Mouse (Mus musculus) spleen, adult 2 months (tissue): ENCODE results near the gene Gli2.

Source experiments
- CTCF ChIP-seq: fragments of 200-500 bp; IDR thresholded peaks from 2 replicates; pipeline ENCODE4 v1.5.1; 2011; ENCODE audit warnings: mild to moderate bottlenecking, inconsistent platforms; ENCODE audit not compliant: insufficient read depth, insufficient read length, insufficient replicate concordance; ENCODE audit errors: extremely low read depth
- POLR2A ChIP-seq: fragments of 200-500 bp; IDR thresholded peaks from 2 replicates; pipeline ENCODE4 v1.6.1; 2011; ENCODE audit warnings: low read depth, low read length, inconsistent platforms

GRCm38 (mm10) chr1:118948407-118948806 lies 105.0 kb downstream of the Gli2 start:
- TF ChIP-seq POLR2A (no peak), CTCF (no peak)
